Mouse (Mus musculus): ENCODE results near the gene Slc45a3. TPM values are rescaled to one million over a fixed set of nuclear protein-coding genes. Genes with fewer than 3 reads are reported as not detected.

The Slc45a3 gene
- polyA plus RNA-seq (2016; fragmentation: Nextera tagmentation; extraction: Ambion mirVana), result 5.4 and 8.4 TPM in 2 replicates

- H3K4me1 ChIP-seq, result peaks cover 54% of the 10 kb centered on the region
These were observed at the start of gene Slc45a3 for GRCm38 (mm10) chr1:131962606-131963084. Gene Slc45a3 (plus strand): TSS chr1:131962967.

DNA sequence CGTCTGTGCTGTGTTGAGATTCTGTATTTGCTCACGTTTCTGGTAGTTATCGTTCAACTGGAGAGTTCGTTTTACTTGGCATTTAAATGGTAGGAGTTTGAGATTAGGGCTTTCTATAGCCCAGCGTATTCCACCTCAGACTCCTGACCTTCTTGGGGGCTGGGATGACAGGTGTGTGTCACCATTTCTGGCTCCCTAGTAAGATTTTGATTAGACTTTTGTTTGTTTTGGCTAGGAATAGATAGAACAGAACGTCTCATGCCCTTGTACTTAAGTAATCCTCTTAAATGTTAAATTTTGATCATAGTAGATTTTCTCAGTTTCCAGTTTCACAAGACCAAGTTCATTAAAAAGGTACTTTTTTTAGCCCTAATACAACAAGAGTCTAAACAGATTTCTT, 45.1 kb upstream of the Slc45a3 start:
- peaks cover 90% of the 10 kb centered on the region for H3K36me3 ChIP-seq (replicated peaks)
- H3K9me3 ChIP-seq, result no peaks in the 10 kb centered on the region
- DNase-seq (ENCODE audit: low spot score), result no peak
- no peaks in the 10 kb centered on the region for H3K27me3 ChIP-seq (replicated peaks; ENCODE audit: low read depth, poor library complexity, severe bottlenecking)
- H3K27ac ChIP-seq (replicated peaks), result no peak overlapping the region
- no peak overlapping the region for H3K4me3 ChIP-seq
- H3K4me1 ChIP-seq, result peaks cover 8% of the 10 kb centered on the region
- 89% methylated on average over 6 of the region's 6 CpGs for WGBS

More at GRCm38 (mm10) chr1:131962606-131963084, at the start of gene Slc45a3:
- Histone ChIP-seq H3K36me3 (replicated peaks) (no peaks in the 10 kb centered on the region), H3K27ac (replicated peaks) (peak within 1 kb of the TSS; percentile 83), H3K4me3 (peak within 1 kb of the TSS; percentile 90), H3K27me3 (replicated peaks; ENCODE audit: low read depth, poor library complexity, severe bottlenecking) (peaks cover 86% of the 10 kb centered on the region), H3K9me3 (no peaks in the 10 kb centered on the region)
- DNase-seq (ENCODE audit: low spot score), result peak; percentile 79
- WGBS, result under 1% methylated on average over 35 of the region's 35 CpGs

GRCm38 (mm10) chr1:131919052-131919451, 43.7 kb upstream of the Slc45a3 start:
- DNase-seq (ENCODE audit: low spot score), result no peak
- Histone ChIP-seq H3K4me1 (peaks cover 5% of the 10 kb centered on the region; the same call in 1 of the 2 replicates), H3K27me3 (replicated peaks; ENCODE audit: low read depth, poor library complexity, severe bottlenecking) (no peaks in the 10 kb centered on the region), H3K27ac (replicated peaks) (no peak overlapping the region), H3K9me3 (no peaks in the 10 kb centered on the region), H3K36me3 (replicated peaks) (peaks cover 96% of the 10 kb centered on the region), H3K4me3 (no peak overlapping the region)
- 99% methylated on average over 2 of the region's 2 CpGs for WGBS

DNA sequence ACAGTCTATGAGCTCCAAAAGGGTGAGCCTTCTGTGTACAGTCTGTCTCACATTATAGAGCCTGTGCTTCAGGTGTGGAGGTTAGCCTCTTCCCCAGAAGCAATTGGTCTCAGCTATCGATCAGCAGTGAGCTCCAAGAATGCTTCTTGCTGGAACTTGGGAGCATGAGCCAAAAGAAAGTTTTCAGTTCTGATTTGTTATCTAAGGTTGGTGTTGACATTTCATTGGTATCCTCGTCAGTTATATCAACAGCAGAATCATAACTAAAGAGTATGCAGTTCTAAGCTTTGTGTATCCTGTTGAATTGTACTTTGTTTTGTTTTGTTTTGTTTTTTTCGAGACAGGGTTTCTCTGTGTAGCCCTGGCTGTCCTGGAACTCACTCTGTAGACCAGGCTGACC, 40.7 kb upstream of the Slc45a3 start:
- H3K27ac ChIP-seq (replicated peaks), result no peak overlapping the region
- WGBS, result 94% methylated on average over 3 of the region's 3 CpGs
- H3K4me3 ChIP-seq, result no peak overlapping the region
- peaks cover 4% of the 10 kb centered on the region; the same call in 1 of the 2 replicates for H3K4me1 ChIP-seq
- peaks cover 100% of the 10 kb centered on the region for H3K36me3 ChIP-seq (replicated peaks)
- H3K27me3 ChIP-seq (replicated peaks; ENCODE audit: low read depth, poor library complexity, severe bottlenecking), result no peaks in the 10 kb centered on the region
- H3K9me3 ChIP-seq, result no peaks in the 10 kb centered on the region
- no peak for DNase-seq (ENCODE audit: low spot score)

DNA sequence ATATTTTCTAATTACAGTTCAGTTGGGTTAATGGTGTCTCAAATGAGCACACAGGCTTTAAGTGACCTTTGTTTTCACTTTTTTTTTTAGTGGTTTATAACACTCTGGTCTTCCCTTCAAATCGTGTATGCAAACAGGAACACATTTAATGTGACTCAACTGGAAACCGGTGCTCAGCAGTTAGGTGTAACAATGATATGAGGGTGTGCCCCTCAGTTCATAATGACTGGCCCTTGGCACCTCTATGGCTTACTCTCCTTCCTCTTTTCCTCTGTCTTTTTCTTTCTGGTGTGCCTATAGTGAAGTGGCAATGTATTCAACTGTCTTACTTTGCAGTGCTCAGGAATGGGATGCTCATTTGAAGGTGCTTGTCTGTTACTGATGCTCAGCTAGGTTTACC, 29.3 kb upstream of the Slc45a3 start:
- WGBS, result 89% methylated on average over 2 of the region's 2 CpGs
- peaks cover 95% of the 10 kb centered on the region for H3K36me3 ChIP-seq (replicated peaks)
- no peaks in the 10 kb centered on the region for H3K9me3 ChIP-seq

DNA sequence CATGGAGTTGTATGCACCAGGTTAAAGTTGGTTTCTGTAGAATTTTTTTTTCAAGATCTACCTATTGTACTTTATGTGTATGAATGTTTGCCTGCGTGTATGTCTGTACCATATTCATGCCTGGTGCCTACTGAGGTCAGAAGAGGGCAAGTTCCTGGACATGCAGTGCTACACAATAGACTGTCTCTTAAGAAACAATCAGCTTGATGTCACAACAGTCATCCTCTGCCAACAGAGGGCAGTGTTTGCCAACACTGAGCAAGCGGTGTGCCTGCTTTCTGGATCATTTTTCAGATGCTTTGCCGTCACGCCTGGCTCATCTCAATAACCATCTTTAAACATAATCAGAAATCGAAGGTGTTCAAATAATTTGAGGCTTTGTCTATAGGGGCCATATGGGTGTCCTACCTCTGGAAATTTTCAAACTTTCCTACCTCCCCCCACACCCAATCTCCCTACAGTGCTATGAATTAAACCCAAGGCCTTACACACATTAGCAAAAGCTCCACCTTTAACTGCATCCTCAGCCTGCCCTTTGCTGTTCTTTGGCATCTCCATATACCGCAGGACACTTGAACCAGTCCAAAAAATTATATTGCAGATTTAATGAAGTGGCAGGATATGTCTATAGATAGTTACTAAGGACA, 25.0 kb upstream of the Slc45a3 start:
- WGBS, result 69% methylated on average over 6 of the region's 6 CpGs
- no peak overlapping the region for H3K27ac ChIP-seq (replicated peaks)
- no peaks in the 10 kb centered on the region for H3K9me3 ChIP-seq
- H3K27me3 ChIP-seq (replicated peaks; ENCODE audit: low read depth, poor library complexity, severe bottlenecking), result no peaks in the 10 kb centered on the region
- H3K4me1 ChIP-seq, result peaks cover 8% of the 10 kb centered on the region; the same call in 1 of the 2 replicates
- DNase-seq (ENCODE audit: low spot score), result peak; percentile 63
- H3K4me3 ChIP-seq, result no peak overlapping the region
- peaks cover 59% of the 10 kb centered on the region for H3K36me3 ChIP-seq (replicated peaks)

More for the DNA sequence above, 29.3 kb upstream of the Slc45a3 start:
- Histone ChIP-seq H3K27ac (replicated peaks) (no peak overlapping the region), H3K4me3 (no peak overlapping the region), H3K4me1 (no peaks in the 10 kb centered on the region), H3K27me3 (replicated peaks; ENCODE audit: low read depth, poor library complexity, severe bottlenecking) (no peaks in the 10 kb centered on the region)
- DNase-seq (ENCODE audit: low spot score), result no peak

GRCm38 (mm10) chr1:131938811-131939210, 24.0 kb upstream of the Slc45a3 start:
- 97% methylated on average over 1 of the region's 1 CpGs for WGBS
- no peak for DNase-seq (ENCODE audit: low spot score)
- H3K4me1 ChIP-seq, result peaks cover 8% of the 10 kb centered on the region; the same call in 1 of the 2 replicates
- H3K27ac ChIP-seq (replicated peaks), result no peak overlapping the region
- H3K27me3 ChIP-seq (replicated peaks; ENCODE audit: low read depth, poor library complexity, severe bottlenecking), result no peaks in the 10 kb centered on the region
- peaks cover 49% of the 10 kb centered on the region for H3K36me3 ChIP-seq (replicated peaks)
- H3K9me3 ChIP-seq, result no peaks in the 10 kb centered on the region
- H3K4me3 ChIP-seq, result no peak overlapping the region

DNA sequence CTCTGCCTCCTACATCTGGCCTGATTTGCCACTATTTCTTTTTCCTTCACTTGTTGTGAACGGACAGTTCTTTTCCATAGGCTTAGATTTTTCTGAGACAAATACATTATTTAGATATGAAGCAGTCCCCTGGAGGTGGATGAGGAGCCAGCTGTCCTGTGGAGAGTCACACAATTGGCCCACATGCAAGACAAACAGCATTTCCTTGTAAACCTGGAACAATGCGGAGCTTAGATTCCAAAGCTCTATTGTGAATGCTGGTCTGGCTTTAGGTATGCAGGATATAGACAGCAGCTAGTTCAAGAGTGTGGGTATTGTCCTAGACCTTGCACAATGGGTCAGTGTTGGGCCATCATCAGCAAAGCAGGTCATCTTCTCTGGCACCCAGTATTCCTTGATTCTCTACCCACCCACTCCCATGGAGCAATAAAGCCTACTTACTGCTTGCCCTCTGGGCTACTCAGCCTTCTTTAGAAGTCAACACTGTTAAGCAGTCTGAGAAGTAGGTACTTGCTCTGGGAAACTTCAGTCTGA, 22.0 kb upstream of the Slc45a3 start:
- Histone ChIP-seq H3K27ac (replicated peaks) (no peak overlapping the region), H3K36me3 (replicated peaks) (peaks cover 31% of the 10 kb centered on the region), H3K4me1 (peaks cover 12% of the 10 kb centered on the region), H3K27me3 (replicated peaks; ENCODE audit: low read depth, poor library complexity, severe bottlenecking) (no peaks in the 10 kb centered on the region), H3K4me3 (no peak overlapping the region), H3K9me3 (no peaks in the 10 kb centered on the region)
- WGBS, result 71% methylated on average over 2 of the region's 2 CpGs
- DNase-seq (ENCODE audit: low spot score), result no peak

DNA sequence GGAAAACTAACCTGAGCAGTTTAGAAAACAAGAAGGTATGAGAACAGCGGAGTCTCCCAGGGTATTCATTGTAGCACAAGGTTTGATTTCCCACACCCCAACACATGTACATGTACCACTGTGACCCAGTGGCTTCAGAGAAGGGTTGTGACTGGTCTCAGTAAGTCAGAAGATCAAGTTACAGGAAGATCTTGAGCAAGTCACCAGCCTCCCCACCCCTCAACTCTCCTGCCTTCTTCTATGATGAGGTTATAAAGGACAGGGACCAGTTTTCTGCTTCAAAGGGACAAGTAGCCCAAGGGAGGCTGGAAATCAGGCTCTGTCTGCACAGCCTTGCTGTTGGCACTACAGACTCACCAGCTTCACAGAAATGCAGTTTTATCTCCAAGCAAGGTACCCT, 21.3 kb upstream of the Slc45a3 start:
- Histone ChIP-seq H3K36me3 (replicated peaks) (peaks cover 27% of the 10 kb centered on the region), H3K27ac (replicated peaks) (no peak overlapping the region), H3K27me3 (replicated peaks; ENCODE audit: low read depth, poor library complexity, severe bottlenecking) (no peaks in the 10 kb centered on the region), H3K9me3 (no peaks in the 10 kb centered on the region), H3K4me3 (no peak overlapping the region), H3K4me1 (peaks cover 16% of the 10 kb centered on the region)
- 98% methylated on average over 1 of the region's 1 CpGs for WGBS
- no peak for DNase-seq (ENCODE audit: low spot score)

DNA sequence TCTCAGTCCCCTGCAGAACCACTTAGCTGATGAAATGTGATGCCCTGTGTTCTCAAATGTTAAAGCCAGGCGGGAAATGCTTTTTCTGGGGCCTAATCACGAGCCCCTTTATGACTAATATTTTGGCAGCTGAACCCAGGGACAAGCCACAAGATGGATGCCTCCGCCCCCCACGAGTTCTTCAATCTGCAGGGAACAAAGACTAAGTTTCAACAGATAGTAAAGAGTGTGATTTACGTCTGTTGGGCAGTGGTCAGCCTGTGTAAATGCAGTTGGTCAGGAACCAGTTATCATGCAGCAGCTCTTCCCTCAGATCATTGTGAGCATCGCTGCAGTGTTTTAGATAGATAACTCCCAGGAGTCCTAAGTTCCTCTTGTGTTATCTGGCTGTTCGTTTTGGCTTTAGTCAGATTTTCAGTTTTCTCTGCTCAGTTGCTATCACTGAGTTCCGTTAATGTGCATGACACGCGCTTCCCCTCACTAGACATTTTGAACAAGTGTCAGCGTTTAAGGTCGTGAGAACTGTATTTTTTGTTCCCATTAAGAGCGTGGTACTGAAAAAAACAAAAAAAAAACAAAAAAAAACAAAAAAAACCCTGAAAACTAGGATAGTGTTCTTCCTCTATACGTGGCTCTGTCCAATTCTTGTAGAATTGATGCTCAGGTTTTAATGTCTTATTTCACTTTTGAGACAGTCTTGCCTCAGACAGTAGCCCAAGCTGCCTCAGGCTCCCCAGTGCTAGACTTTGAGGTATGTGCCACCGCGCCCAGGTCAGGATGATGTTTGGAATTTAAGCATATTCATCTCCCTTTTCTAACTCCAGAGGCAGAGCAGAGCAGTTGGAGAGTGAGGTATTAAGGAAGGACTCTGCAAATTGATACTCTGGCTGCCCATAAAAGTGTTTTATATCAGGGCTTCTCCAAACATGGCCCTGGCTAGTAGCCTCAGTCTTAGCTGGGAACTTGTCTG, 19.9 kb upstream of the Slc45a3 start:
- WGBS, result 80% methylated on average over 16 of the region's 16 CpGs
- no peak for DNase-seq (ENCODE audit: low spot score)
- H3K27ac ChIP-seq (replicated peaks), result no peak overlapping the region
- H3K4me3 ChIP-seq, result no peak overlapping the region
- H3K9me3 ChIP-seq, result no peaks in the 10 kb centered on the region
- peaks cover 25% of the 10 kb centered on the region for H3K4me1 ChIP-seq
- H3K36me3 ChIP-seq (replicated peaks), result peaks cover 12% of the 10 kb centered on the region
- no peaks in the 10 kb centered on the region for H3K27me3 ChIP-seq (replicated peaks; ENCODE audit: low read depth, poor library complexity, severe bottlenecking)

- Histone ChIP-seq H3K9me3 (no peaks in the 10 kb centered on the region), H3K4me3 (no peak overlapping the region), H3K36me3 (replicated peaks) (no peaks in the 10 kb centered on the region), H3K27ac (replicated peaks) (no peak overlapping the region), H3K27me3 (replicated peaks; ENCODE audit: low read depth, poor library complexity, severe bottlenecking) (no peaks in the 10 kb centered on the region), H3K4me1 (peaks cover 28% of the 10 kb centered on the region)
- DNase-seq (ENCODE audit: low spot score), result no peak
- 69% methylated on average over 10 of the region's 10 CpGs for WGBS
These were observed 16.9 kb upstream of the Slc45a3 start for GRCm38 (mm10) chr1:131945674-131946440.

Measured in embryonic facial prominence, embryonic 10.5 days (tissue).